Mouse (Mus musculus) C2C12 (cell line): ENCODE results near the gene Arhgef10l. TPM values are rescaled to one million over a fixed set of nuclear protein-coding genes. Genes with fewer than 3 reads are reported as not detected.

Source experiments
- H3K27me3 ChIP-seq: one replicate; pipeline ENCODE4 v1.6.1; 2011; ENCODE audit not compliant: control insufficient read depth, insufficient read depth, insufficient read length
- H3K36me3 ChIP-seq: one replicate; pipeline ENCODE4 v1.6.1; 2011; ENCODE audit not compliant: control insufficient read depth, insufficient read depth
- H3K4me3 ChIP-seq: one replicate; pipeline ENCODE4 v1.5.1; 2011; ENCODE audit warnings: mild to moderate bottlenecking, control low read depth; ENCODE audit not compliant: poor library complexity, insufficient read depth, severe bottlenecking
- H3K79me2 ChIP-seq: one replicate; pipeline ENCODE4 v1.6.1; 2011; ENCODE audit not compliant: control insufficient read depth, insufficient read depth
- H3K79me3 ChIP-seq: one replicate; pipeline ENCODE4 v1.6.1; 2011; ENCODE audit warnings: low read depth, control low read depth
- H3ac ChIP-seq: one replicate; pipeline ENCODE3; 2011; ENCODE audit warnings: low read depth; ENCODE audit not compliant: control insufficient read depth, insufficient read length
- CEBPB ChIP-seq: IDR thresholded peaks from one replicate; pipeline ENCODE4 v1.6.1; 2011; ENCODE audit warnings: low read depth, mild to moderate bottlenecking, control low read depth, moderate library complexity
- CTCF ChIP-seq: IDR thresholded peaks from one replicate; pipeline ENCODE4 v1.5.1; 2011; ENCODE audit not compliant: control insufficient read depth, insufficient read depth, insufficient read length
- FOSL1 ChIP-seq: IDR thresholded peaks from one replicate; pipeline ENCODE4 v1.8.0; 2011; ENCODE audit warnings: mild to moderate bottlenecking, low read length; ENCODE audit not compliant: poor library complexity, insufficient read depth, severe bottlenecking
- MAX ChIP-seq: IDR thresholded peaks from one replicate; pipeline ENCODE4 v1.6.1; 2011; ENCODE audit warnings: mild to moderate bottlenecking, control low read depth
- MYOD1 ChIP-seq: IDR thresholded peaks from one replicate; pipeline ENCODE4 v1.6.1; 2011; ENCODE audit warnings: low read depth; ENCODE audit not compliant: control insufficient read depth, insufficient read length
- MYOG ChIP-seq: IDR thresholded peaks from one replicate; pipeline ENCODE4 v1.6.1; 2011; ENCODE audit not compliant: control insufficient read depth, insufficient read length; ENCODE audit errors: extremely low read depth
- USF1 ChIP-seq: IDR thresholded peaks from one replicate; pipeline ENCODE4 v1.6.1; 2011; ENCODE audit warnings: low read depth, mild to moderate bottlenecking, control low read depth, moderate library complexity
- polyA plus RNA-seq: library from polyadenylated mRNA; unstranded; fragments of >200 nt; fragmentation: generic; extraction: Trizol; gene quantifications from one replicate; pipeline ENCODE4 v1.2.1, GENCODE M21; 2012; ENCODE audit warnings: missing spikeins

The Arhgef10l gene
- polyA plus RNA-seq, 1 experiment, result 27.8 TPM

GRCm38 (mm10) chr4:140701716-140702561 is 36.1 kb upstream of the Arhgef10l start:
- TF ChIP-seq CEBPB (no peak), MAX (no peak), USF1 (no peak)
- H3ac ChIP-seq, result peak overlapping the region; percentile 86
- H3K27me3 ChIP-seq, result no peaks in the 10 kb centered on the region
- peaks cover 43% of the 10 kb centered on the region for H3K79me3 ChIP-seq
- H3K4me3 ChIP-seq, result peak overlapping the region; percentile 85
- peaks cover 30% of the 10 kb centered on the region for H3K36me3 ChIP-seq
- H3K79me2 ChIP-seq, result peaks cover 49% of the 10 kb centered on the region

- TF ChIP-seq CEBPB (no peak), MAX (peak; percentile 85), MYOD1 (no peak), FOSL1 (no peak), CTCF (peak; percentile 98), USF1 (no peak), MYOG (no peak)
- peaks cover 35% of the 10 kb centered on the region for H3K79me3 ChIP-seq
- peaks cover 41% of the 10 kb centered on the region for H3K79me2 ChIP-seq
- peak overlapping the region; percentile 82 for H3ac ChIP-seq
- peak overlapping the region; percentile 85 for H3K4me3 ChIP-seq
- H3K27me3 ChIP-seq, result no peaks in the 10 kb centered on the region
- peaks cover 23% of the 10 kb centered on the region for H3K36me3 ChIP-seq
Observed at GRCm38 (mm10) chr4:140701049-140701715, 35.4 kb upstream of the Arhgef10l start.

- H3K79me2 ChIP-seq, result peaks cover 34% of the 10 kb centered on the region
- peak within 1 kb of the TSS; percentile 85 for H3K4me3 ChIP-seq
- no peaks in the 10 kb centered on the region for H3K27me3 ChIP-seq
- peaks cover 15% of the 10 kb centered on the region for H3K36me3 ChIP-seq
- peak within 1 kb of the TSS; percentile 82 for H3ac ChIP-seq
- peaks cover 28% of the 10 kb centered on the region for H3K79me3 ChIP-seq
- TF ChIP-seq MYOG, result no peak
Observed at GRCm38 (mm10) chr4:140700269-140701018, 34.6 kb upstream of the Arhgef10l start, which contains the start of gene Rcc2. Rcc2 (plus strand) TSS chr4:140700541.

GRCm38 (mm10) chr4:140699441-140700127 is 33.8 kb upstream of the Arhgef10l start:
- Histone ChIP-seq H3K4me3 (peak overlapping the region; percentile 85), H3K79me2 (peaks cover 25% of the 10 kb centered on the region), H3ac (peak overlapping the region; percentile 2), H3K79me3 (peaks cover 20% of the 10 kb centered on the region), H3K27me3 (no peaks in the 10 kb centered on the region), H3K36me3 (peaks cover 7% of the 10 kb centered on the region)
- TF ChIP-seq MYOG (no peak), USF1 (peak; percentile 58), CTCF (no peak), MYOD1 (no peak), FOSL1 (no peak), MAX (peak; percentile 92), CEBPB (peak; percentile 96)

GRCm38 (mm10) chr4:140695675-140696585 is 30.1 kb upstream of the Arhgef10l start:
- Histone ChIP-seq H3ac (no peak overlapping the region), H3K4me3 (no peak overlapping the region), H3K36me3 (no peaks in the 10 kb centered on the region), H3K79me2 (no peaks in the 10 kb centered on the region), H3K79me3 (no peaks in the 10 kb centered on the region), H3K27me3 (no peaks in the 10 kb centered on the region)
- TF ChIP-seq MYOG (no peak), USF1 (peak; percentile 18), CEBPB (no peak), CTCF (no peak), FOSL1 (no peak), MYOD1 (peak; percentile 64), MAX (peak; percentile 9)
